Mouse (Mus musculus) bone marrow macrophage, adult 2 months (primary cell): ENCODE measurements around the gene Tldc2.

Experiments used
- CTCF ChIP-seq: IDR thresholded peaks from 2 replicates; pipeline ENCODE4 v1.5.1; 2012; ENCODE audit warnings: low read depth, mild to moderate bottlenecking, low read length, moderate library complexity
- POLR2A ChIP-seq: IDR thresholded peaks from 2 replicates; pipeline ENCODE4 v1.6.1; 2012; ENCODE audit warnings: mild to moderate bottlenecking, low read depth, low read length, borderline replicate concordance

GRCm38 (mm10) chr2:157135014-157135413, 48.2 kb downstream of the Tldc2 start, which contains the start of gene Samhd1:
- TF ChIP-seq CTCF (no peak), POLR2A (no peak; the same call in 1 of the 2 replicates)
